16 mouse cellular contexts compared by ENCODE assay signal in the genomic region with DNA sequence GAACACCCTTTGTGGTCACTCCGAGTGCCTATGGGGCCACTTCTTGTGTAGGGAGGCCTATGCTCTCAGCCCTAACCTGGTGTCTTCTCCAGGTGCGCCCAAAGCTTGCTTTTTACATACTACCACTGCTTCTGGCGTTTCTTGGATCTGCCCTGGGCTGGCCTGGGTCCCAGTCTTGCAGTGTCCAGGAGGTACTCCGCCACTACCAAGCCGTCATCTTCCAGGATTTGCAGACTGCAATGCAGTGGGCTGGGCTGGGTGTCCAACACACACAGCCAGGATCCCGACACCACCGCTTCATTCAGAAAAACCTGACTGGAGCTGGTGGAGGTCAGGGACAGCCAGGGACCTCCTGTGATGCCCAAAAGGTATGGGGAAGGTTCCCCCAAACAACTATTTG. TPM values are rescaled to one million over a fixed set of nuclear protein-coding genes. Genes with fewer than 3 reads are reported as not detected.
"Had no signal": no experiment of that assay in that cellular context is flagged by ENCODE, and none has a peak within 500 bp of the region (broad histone marks: within the 10 kb centered on the region; RNA-seq: fewer than 3 reads in every experiment).

No protein-coding gene starts in this region.

- H3K4me2 ChIP-seq: limb, embryonic 15.5 days; lung, embryonic 14.5 days; midbrain, embryonic 15.5 days; neural tube, embryonic 12.5 days had no signal

- H3K9ac ChIP-seq: limb, embryonic 15.5 days; liver, embryonic 12.5 days; lung, embryonic 14.5 days; midbrain, embryonic 15.5 days; neural tube, embryonic 12.5 days had no signal

- H3K4me3 ChIP-seq: left cerebral cortex, adult 2 months; limb, embryonic 15.5 days; liver, embryonic 12.5 days; midbrain, embryonic 10.5 days; midbrain, embryonic 15.5 days; neural tube, embryonic 12.5 days had no signal

- H3K27me3 ChIP-seq: limb, embryonic 15.5 days; liver, embryonic 12.5 days; midbrain, embryonic 15.5 days; neural tube, embryonic 12.5 days had no signal

- H3K27ac ChIP-seq: limb, embryonic 15.5 days; liver, embryonic 12.5 days; midbrain, embryonic 10.5 days; midbrain, embryonic 15.5 days; neural tube, embryonic 12.5 days had no signal

- H3K4me1 ChIP-seq: neural tube, embryonic 12.5 days had no signal

- H3K9me3 ChIP-seq: limb, embryonic 15.5 days; liver, embryonic 12.5 days; midbrain, embryonic 10.5 days; midbrain, embryonic 15.5 days; neural tube, embryonic 12.5 days had no signal

RNA-seq across cellular contexts. Expression of gene Gm29797, which starts 1.7 kb away (rescaled TPM):
- total RNA-seq: megakaryocyte, adult 5-6 weeks; monocyte, adult 5-6 weeks; neutrophil, adult 5-6 weeks had no signal
- polyA plus RNA-seq: limb, embryonic 15.5 days; liver, embryonic 12.5 days; lung, embryonic 14.5 days; midbrain, embryonic 15.5 days; neural tube, embryonic 12.5 days; stomach, postnatal 0 days had no signal

RNA-seq across cellular contexts. Expression of gene Sox18, which starts 12.9 kb away (rescaled TPM):
- total RNA-seq: monocyte, adult 5-6 weeks; neutrophil, adult 5-6 weeks had no signal

RNA-seq across cellular contexts. Expression of gene Lkaaear1, which starts 39.7 kb away (rescaled TPM):
- total RNA-seq: layer of hippocampus, postnatal 25 days; left cerebral cortex, adult 2 months; left cerebral cortex, postnatal 14 days; megakaryocyte, adult 5-6 weeks; monocyte, adult 5-6 weeks; neutrophil, adult 5-6 weeks had no signal
- polyA plus RNA-seq: limb, embryonic 11.5 days; limb, embryonic 15.5 days; liver, embryonic 12.5 days; liver, embryonic 16.5 days; lung, embryonic 14.5 days; midbrain, embryonic 10.5 days; midbrain, embryonic 15.5 days; neural tube, embryonic 12.5 days; stomach, postnatal 0 days; thymus, postnatal 0 days had no signal
